Mouse (Mus musculus) spleen, postnatal 14 days (tissue): ENCODE measurements around the gene Epb41.

Source experiments
- DNase-seq, 2 experiments: peaks; one replicate each; pipeline ENCODE4 v3.0.0; 2021 to 2022; ENCODE audit warnings: low spot score in 2 of 2

Epb41 gene

DNA sequence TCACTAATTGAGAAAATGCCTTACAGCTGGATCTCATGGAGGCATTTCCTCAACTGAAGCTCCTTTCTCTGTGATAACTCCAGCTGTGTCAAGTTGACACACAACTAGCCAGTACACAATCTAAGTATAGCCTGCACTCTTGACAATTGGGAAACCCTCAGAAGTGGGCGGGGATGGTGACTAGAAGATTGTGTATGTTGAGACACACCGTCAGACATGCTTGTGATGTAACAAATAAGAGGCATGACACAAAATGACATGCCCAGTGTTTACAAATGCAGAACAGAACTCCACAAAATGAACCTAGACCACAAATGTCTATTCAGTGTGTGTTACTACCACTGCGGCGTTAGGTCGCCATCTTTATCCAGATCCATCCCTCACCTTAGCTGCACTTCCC lies 178.0 kb downstream of the Epb41 start:
- DNase-seq, result no peak

- no peak for DNase-seq
Observed at GRCm38 (mm10) chr4:131890692-131891091, 184.4 kb downstream of the Epb41 start.

DNA sequence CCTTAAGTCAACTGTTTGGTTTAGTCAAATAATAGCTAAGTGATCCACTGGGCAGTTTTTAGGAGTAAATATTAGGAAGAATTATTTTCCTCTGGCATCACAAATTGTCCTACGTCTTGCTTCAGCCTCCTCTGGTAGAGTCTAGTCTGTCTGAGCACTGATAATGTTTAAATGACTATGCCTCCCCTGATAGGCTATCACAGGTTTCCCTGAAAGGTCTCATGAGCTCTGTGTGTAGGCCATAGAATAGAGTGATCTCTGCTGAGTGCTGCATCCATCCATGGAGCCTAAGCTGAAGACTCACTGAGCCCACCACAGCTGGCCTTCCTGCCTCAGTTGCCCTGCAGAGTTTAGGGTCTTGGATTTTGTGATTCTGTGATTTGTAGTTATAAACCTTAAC lies 186.6 kb downstream of the Epb41 start:
- no peak for DNase-seq

DNA sequence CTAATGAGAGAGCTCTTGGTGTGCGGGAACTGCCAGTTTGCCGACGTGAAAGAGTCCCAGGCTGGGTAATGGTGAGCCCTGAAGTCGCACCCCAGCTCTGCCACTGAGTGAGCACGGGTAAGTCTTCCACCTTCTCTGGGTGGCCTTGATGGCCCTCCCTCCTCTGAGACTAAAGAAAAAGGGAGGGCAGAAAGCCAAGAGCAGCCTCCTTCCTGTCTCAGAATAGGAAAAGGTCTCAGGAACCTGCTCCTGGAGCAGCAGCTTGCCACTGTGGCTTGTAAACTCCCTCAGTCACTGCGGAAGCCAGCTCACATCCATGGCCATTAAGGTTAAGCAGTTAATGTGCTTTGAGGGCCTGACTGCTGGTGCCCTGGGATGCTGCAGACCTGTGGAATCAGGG lies 189.7 kb downstream of the Epb41 start:
- DNase-seq, result no peak

GRCm38 (mm10) chr4:131883571-131883970 lies 191.6 kb downstream of the Epb41 start:
- DNase-seq, result no peak

DNA sequence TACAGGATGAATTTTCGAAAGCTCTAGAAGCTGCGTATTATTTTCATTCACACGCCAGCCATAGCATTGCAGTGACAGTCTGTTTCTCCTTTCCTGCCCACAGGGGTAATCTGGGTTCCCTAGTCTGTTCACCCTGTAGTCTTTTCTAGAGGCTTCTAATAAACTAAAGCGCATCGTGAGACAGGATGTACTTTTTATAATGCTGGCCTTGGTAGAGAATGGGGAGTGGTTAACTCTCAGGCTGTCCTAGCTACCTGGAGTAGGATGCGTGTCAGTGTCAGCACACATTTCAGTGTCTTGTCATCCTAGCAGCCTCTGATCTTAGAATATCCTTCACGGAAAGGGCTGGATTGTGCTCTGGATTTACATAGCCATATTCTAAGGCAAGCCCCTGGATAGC lies 193.8 kb downstream of the Epb41 start:
- no peak for DNase-seq

GRCm38 (mm10) chr4:131879692-131880091 lies 195.4 kb downstream of the Epb41 start:
- DNase-seq, result no peak

GRCm38 (mm10) chr4:131876836-131877235 lies 198.3 kb downstream of the Epb41 start:
- no peak for DNase-seq

GRCm38 (mm10) chr4:131875242-131875641 lies 199.9 kb downstream of the Epb41 start:
- DNase-seq, result no peak

DNA sequence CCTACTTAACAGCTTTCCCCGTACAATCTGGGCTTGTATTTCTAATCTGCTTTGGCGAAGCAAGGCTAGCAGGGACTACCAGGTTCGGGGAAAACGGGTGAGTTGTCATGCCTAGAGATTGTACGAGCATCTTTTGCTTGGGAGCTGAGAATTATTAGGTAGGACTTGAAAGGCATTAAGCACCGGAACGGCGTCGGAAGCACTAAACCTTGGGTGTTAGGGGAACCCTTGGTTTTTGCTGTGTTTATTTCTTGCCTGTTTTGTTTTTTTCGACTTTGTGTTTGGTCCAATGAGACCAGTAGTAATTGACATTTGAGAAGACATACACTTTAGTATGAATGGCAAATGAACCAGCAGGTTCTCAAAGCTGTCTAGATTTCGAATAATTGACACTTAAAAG lies 200.6 kb downstream of the Epb41 start:
- peak in 1 of 2 experiments; percentile 8 for DNase-seq

DNA sequence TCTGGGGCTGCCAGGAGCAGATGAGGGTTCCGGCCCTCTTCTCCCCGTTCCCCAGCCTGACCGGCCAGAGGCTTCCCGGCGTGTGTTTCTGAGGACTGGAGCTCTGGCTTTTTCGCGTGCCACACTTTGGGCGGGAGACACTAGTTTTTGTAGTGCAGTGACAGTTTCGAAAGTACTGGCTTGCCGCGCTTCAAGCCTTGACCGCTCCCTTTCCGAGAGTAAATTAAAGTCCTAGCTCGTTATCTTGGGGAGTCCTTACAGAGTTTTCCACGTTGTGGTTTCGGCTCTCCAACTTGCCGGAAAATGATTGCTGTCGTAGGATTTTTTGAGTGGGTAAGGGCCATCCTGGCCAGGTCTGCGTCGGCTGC lies 201.0 kb downstream of the Epb41 start:
- no peak for DNase-seq
